Mouse (Mus musculus) neutrophil, adult 5-6 weeks (primary cell): ENCODE measurements around the gene Selenov. TPM values are rescaled to one million over a fixed set of nuclear protein-coding genes. Genes with fewer than 3 reads are reported as not detected.
A peak's percentile ranks its signal among the peaks of the same experiment; 100 is the strongest.

ENCODE experiments used
- ATAC-seq: fragments of 151-379, 151-347 bp; 2 replicates; pipeline ENCODE4 v1.8.0; 2017; ENCODE audit warnings: mild to moderate bottlenecking, moderate TSS enrichment; ENCODE audit not compliant: insufficient number of reproducible peaks, poor library complexity, low FRiP score, severe bottlenecking; ENCODE audit errors: extremely low read depth
- total RNA-seq: library from RNA; stranded (forward); fragments of 200-1000 nt; gene quantifications from 2 replicates; pipeline ENCODE4 v1.2.3, GENCODE M21; 2017

The Selenov gene
- total RNA-seq, 1 experiment from 2014 or later = not detected

DNA sequence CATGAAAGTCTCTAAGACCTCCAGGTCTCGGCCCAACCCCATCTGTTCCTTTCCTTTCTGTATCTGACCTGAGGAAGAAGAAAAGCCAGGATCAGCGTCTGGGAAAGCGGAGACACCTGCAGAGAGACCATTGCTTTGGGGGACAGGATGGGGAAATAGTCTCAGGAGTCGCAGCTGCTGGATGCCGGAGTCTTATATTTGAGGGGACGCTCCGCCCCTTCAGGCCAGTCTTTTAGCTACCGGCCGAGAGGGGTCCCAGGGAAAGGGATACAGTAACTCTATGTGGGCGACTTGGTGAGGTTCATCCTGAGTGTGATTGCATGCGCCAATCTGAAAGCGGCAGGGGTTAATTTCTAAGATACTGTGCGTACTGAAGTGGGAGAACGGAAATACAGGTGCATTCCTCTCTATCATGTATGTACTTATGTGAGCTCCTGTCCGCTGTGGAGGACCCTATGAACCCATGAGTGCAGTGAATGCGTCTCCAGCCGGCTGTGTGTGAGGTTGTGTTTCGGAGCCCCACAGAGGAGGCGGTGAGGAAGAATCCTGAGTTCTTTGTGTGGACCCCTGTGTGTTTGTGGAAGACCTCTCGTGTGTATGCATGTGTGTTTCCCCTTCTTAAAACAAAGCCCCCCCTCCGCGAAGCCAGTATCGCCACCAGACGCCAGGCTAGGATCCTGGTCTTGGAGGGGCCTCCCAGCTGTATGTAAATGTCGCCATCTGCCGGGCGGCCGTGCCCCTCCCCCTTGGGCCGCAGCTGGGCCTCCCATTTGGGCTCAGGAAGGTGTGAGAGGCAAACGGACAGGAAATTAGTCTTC, 10.8 kb upstream of the Selenov start, which contains the start of gene Dll3:
Gene Dll3, minus strand, starts transcription at position 623 of the 818 bp plus-strand sequence.
- ATAC-seq = no peak

DNA sequence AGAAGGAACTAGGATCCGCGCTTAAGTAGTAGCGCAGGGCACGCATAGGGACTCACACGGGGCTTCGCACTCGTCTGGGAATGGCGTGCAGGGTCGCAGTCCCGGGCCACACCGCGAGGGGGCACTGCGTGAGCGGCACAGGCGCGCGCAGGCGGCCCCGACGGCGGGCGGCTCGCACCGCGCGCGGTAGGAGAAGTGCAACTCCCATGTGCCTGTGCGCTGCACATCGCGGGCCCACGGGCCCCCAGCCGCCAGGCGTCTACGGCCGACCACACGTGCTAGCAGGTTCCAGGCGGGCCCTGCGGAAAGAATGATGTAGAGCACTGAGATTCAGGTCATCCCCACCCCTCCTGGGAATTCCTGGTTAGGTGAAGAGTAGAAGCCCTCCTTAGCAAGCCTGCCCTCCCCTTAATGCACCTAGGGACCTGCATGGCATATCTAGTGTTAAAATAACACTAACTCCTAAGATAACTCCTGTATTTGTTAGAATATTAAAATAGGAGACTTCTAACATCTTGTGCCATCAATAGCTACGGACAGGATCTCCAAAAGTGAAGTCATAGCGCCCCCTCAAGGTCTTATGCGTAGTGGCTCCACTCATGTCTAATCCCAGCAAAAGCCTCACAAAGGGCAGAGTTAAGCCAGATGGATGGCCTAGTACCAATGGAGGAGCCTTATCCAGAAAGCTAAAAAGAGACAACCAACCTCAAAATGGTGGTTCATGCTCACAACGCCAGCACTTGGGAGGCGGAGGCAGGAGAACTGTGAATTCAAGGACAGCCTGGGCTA, 8.0 kb upstream of the Selenov start:
- ATAC-seq = no peak

DNA sequence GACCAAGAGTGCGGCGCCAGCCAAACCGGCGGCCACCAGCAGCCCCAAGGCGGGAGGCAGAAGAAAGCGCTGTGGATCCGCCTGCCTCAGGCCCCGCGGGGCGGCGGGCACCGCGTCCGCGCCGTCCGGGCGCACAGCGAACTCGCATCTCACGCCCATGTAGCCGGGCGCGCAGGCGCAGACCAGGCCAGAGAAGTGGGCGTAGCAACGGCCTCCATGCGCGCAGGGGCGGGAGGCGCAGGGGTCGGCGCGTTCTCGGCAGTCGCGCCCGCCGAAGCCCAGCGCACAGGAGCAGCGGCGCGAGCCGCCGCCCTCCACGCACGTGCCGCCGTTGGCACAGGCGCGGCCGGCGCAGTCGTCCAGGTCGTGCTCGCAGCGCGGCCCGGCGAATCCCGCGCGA, 3.5 kb upstream of the Selenov start:
- ATAC-seq = no peak

DNA sequence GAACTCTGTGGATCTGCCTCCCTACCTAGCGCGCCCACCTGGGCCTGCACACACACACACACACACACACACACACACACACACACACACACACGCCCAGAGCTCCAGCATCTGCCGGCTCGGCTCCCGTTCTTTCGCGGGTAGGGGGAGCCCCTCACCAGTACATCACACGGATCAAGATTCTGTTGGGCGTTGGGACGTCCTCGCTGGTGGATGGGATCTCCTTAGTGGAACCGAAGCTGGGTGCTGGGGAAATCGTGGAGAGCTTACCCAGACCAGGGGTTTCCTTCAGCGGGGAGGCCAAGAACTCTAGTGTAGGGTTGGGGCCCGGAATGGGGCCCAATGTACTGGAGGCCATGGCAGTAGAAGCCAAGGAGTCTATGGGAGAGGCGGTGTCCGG, 821 bp downstream of the Selenov start:
- no peak for ATAC-seq

DNA sequence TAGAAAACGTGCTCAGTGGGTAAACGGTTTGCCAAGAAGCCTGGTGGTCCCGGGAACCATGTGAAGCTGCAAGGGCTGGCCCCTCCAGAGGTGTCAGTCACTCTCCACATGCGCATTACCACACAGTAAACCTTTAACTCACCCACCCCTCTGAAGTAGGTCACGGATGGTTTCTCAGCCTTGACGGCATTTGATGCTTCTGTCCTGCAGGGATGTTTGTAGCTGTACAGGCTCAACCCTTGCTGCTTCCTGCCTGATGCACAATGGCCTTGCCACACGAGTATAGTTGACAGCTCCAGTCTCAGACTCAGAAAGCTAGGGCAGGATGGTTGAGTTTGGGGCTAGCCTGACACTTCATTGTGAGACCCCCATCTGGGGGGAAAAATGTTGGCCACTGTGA, 10.4 kb downstream of the Selenov start:
- ATAC-seq = no peak

DNA sequence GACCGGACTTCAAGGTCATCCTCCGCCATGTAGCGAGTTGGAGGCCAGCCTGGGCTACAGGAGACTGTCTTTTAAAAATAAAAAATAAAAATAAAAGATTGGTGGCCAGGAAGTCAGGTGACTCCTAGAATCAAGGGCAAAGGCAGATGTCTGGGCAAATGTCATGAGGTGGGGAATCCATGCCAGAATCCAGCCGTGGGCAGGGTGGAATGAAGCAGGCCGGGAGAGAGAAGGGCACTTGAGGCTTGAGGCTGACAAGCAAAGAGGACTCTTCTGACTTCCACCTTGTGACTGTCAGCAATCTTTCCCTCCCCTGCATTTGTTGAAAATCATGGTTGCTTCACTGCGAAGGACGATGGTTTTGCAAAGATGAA, 12.7 kb downstream of the Selenov start:
- ATAC-seq = no peak

DNA sequence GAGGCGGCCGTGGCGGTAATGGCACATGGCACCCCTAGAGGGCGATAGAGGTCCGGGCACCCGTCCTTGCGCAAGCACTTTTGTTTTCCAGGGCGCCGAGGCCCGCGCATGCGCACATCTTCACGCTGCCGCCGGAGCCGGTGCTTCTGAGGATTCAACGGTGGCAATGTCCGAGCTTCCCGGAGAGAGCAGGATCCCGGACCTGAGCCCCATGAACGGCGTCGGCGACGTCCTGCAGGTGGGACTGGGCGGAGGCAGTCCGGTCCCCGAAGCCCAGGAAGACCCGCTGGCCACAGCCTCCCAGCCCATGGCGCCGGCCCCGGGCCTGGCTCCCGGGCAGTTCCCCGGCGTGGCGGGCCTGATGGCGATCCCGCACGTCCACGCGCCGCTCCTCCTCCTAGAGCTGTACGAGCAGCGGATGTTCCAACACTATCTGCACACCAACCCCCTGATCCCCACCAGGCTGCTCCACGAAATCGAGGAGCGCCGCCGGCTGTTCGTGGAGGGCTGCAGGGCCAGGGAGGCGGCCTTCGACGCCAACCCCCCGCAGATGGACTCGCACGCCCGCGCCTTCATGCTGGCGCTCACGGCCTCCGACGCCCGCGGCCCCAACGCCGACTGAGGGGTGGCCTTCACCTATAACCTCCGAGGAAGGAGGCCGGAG, 13.2 kb downstream of the Selenov start, which contains the start of gene Eid2b:
Gene Eid2b, plus strand, starts transcription at position 125 of the 664 bp plus-strand sequence.
- ATAC-seq = peak; percentile 96

DNA sequence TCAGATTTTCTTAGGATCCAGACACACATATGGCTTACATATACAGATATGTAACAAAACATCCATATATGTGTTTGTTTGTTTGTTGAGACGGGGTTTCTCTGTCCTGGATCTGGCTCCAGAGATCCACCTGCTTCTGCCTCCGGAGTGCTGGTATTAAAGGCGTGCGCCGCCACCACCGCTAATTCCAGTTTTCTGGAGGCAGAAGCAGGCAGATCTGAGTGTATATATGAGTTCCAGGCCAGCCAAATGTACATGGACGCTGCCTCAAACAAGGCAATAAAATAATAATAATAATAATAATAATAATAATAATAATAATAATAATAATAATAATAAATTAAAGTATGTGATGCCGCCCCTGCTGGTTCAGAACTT, 13.8 kb downstream of the Selenov start:
- ATAC-seq = no peak

DNA sequence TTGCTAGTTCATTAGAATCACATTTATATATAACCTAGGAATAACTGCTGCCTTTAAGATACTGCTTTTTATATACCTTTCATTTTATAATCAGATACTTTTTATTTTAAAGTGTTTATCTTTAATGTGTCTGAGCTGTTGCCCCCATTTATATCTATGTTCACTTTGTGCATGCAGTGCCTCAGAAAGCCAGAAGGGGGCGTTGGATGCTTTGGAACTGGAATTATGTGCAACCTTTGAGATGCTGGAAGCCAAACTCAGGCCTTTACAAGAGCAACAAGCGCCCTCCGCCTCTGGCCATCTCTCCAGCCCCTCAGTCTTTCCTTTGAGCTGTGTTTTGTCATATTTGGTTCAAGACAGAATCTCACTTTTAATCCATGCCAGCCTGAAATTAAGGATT, 19.2 kb downstream of the Selenov start:
- no peak for ATAC-seq

DNA sequence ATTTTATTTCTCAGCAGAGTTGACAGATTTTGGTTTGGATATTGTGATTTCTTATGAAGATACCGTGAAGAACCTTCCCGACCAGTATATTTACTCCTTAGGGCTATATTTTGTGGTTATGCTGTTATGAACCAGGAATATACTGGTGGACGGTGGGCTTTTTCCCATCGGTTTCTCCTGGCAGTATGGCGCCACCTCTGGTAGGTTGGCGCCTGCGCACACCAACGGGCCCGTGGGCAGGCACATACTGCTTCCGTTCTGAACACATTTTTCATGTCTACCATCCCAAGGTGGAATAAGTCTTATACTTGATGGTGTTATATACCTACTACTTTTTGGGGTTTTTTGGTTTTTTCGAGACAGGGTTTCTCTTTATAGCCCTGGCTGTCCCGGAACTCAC, 21.6 kb downstream of the Selenov start:
- no peak for ATAC-seq

DNA sequence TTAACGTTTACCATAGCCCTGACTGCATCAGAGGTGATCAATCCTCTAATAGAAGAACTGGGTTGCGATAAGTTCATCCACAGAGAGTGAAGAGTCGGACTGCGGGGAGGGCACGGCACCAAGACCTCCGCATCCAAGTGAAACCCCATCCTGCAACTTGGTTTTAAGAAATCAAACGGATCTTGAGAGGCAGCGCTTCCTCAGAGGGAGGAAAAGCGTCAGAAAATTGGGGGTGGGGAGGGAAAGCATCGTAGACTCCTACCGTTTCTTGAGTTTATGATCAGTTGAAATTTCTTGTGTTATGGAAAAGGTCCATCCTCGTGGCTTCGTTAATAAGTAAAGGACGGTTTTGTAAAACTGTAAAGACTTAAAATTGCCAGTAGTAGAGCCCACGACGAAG, 22.4 kb downstream of the Selenov start:
- ATAC-seq = no peak

DNA sequence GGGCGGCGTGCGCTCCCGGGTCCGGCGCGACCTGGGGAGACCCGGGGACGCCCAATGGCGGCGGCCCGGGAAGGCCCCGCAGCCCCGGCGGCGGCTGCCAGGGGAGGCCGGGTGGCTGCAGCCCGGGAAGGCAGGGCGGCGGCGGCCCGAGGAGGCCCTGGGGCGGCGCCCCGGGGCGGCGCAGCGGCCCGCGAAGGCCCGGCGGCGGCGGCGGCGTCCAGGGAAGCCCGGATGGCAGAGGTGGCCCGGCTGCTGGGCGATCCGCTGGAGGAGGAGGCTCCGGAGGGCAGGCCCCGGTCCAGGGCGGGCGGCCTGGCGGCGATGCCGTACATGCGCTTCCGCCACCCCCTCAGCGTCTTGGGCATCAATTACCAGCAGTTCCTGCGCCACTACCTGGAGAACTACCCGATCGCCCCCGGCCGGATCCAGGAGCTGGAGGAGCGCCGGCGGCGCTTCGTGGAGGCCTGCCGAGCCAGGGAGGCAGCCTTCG, 22.9 kb downstream of the Selenov start:
- no peak for ATAC-seq

DNA sequence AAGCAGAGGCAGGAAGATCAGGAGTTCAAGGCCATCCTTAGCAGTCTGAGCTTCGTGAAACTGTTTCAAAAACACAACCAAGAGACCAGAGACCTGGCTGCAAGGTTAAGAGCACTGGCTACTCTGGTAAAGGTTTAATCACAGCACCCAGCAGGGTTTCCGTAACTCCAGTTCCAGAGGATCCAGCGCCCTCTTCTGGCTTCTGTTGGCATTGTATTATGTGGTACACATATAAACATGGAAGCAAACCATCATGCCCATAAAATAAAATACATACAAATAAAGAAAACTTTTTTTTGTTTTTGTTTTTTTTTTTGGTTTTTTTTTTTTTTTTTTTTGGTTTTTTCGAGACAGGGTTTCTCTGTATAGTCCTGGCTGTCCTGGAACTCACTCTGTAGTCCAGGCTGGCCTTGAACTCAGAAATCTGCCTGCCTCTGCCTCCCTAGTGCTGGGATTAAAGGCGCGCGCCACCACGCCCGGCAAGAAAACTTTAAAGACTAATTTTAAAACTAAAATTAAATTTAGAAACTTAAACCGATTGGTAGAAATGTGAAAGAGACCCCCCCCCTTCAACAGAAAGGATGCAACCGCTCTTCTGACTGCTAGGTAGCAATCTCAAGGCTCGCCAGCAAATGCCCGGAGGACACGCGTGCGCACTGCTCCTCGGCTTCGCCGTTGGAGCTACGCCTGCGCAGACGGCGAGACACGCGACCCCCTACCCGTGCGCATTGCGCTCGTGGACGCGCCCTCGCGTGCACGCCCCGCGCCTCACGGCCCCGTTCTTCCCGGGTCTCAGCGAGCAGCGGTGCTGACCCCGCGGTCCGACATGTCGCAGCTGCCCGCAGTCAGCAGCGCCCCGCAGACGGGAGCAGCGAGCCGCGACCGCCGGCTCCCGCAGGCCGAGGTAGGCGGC, 23.6 kb downstream of the Selenov start, which contains the start of gene Eid2:
Gene Eid2, plus strand, starts transcription at position 753 of the 913 bp plus-strand sequence.
- no peak for ATAC-seq

DNA sequence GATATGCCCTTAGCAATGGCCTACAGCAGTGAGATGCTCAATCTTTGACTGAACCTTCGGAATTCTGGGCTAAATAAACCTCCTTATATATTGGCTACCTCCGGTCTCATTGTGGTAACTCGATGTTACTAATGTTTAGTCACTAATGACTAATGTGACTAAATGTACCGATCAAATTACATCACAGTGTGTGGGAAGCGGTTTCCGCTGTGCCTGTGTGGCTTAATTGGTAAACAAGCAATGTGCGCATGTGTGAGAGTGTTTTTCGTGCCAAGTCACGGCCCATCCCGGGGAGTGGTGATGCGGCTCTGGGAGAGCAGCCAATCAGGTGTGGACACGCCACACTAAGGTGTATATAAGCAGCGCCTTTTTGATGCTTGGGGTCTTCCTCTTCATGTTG, 25.6 kb downstream of the Selenov start:
- no peak for ATAC-seq

DNA sequence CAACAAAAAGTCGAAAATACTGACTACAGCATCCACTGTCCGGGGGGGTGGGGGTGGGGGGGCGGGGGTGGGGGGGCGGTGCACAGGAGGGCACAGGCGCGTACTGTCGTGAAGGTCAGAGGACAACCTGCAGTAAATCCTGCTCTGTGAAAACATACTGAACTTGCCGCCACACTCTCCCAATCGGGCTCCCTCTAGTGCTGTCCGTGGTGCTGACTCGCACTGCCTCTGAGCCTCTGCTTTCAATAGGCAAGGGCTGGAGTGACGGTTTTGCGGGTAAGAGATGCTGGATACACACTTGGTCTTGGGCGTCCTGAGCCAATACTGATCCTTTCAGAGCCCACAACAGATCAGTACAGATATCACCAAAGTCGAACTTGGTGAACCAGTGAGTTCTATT, 27.2 kb downstream of the Selenov start:
- no peak for ATAC-seq

DNA sequence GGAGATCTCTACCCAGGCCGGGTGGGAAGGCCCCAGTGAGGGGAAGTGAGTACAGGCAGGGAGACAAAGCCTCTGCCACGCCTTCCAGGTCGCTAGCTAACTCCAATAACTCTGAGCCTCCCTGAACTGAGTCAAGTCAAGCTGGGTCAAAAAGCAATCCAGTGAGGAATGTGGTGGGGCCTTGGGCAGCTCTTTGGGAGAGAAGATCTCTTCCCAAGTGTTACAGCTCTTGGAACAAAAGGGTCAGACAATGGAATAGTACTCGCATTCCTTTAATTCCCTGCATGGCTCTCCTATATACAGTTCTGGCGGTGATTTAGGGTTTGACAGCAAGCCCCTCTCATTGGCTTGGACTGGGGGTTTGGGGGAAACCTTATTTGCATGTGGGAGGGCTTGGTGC, 28.1 kb downstream of the Selenov start:
- ATAC-seq = no peak

DNA sequence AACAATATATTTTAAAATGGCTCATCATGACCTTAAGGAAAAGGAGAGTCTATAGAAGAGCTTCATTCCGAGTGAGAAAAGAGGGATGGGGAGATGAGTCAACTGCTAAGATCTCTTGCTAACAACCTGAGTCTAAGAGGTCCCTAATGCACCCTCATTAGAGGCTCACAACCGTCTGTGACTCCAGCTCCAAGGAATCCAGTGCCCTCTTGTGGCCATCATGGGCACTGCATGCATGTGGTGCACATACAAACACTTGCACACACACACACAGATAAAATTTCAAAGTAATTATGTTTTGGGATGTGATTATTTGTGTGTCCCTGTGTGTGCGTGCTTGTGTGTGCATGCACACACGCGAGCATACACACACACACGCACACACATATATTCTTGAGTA, 35.5 kb downstream of the Selenov start:
- ATAC-seq = no peak

DNA sequence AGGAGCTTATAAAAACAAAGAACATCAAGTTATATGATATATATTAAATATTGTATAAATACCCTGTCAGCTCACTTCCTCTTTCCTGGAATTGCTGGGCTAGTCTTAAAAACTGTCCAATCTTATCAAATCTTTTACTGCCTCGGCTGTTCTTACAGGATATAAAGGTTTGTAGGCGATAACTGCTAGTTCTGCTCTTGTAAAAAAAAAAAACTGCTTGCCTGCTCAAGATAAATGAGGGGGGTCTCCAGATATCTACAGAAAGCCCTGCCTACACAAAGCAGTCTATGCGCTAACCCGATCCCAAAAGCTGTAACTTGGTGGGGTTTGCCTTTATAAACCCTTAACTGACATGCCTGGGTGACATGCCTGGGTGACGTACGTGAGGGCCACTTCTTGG, 36.4 kb downstream of the Selenov start:
- no peak for ATAC-seq

DNA sequence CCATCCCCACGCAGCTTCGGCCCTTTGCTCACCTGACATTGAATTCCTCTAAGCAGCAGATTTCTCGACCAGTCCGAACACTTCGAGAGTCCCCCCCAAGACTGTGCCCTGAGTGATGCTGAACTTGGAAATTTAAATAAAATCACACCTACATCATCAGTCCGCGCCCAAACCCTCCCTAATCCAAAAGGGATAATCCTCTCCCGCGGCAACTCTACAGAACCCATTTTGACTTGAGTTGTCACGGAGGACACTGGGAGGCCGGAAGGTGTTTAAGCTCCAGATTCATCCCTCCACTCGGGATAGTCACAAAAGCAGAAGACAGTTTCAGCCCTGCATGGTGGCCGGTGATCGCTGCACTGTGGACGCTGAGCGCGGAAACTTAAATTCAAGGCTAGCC, 39.0 kb downstream of the Selenov start:
- ATAC-seq = no peak
